Mouse (Mus musculus) thymus, adult 2 months (tissue): ENCODE measurements around the gene Arl14.

Experiments used
- CTCF ChIP-seq: fragments of 200-500 bp; IDR thresholded peaks from 2 replicates; pipeline ENCODE4 v1.5.1; 2012; ENCODE audit warnings: mild to moderate bottlenecking, control low read depth, low read length, moderate library complexity, borderline replicate concordance; ENCODE audit not compliant: control insufficient read depth, poor library complexity, insufficient read depth; ENCODE audit errors: extremely low read depth
- POLR2A ChIP-seq: fragments of 200-500 bp; IDR thresholded peaks from 2 replicates; pipeline ENCODE4 v1.6.1; 2012; ENCODE audit warnings: mild to moderate bottlenecking, low read length, control low read depth, moderate library complexity; ENCODE audit not compliant: control insufficient read depth, poor library complexity, insufficient read depth; ENCODE audit errors: extremely low read depth

GRCm38 (mm10) chr3:69201206-69201605, 21.0 kb upstream of the Arl14 start:
- TF ChIP-seq POLR2A = no peak
- TF ChIP-seq CTCF = no peak
